Mouse (Mus musculus) CH12.LX (cell line): ENCODE measurements around the gene Gclm. TPM values are rescaled to one million over a fixed set of nuclear protein-coding genes. Genes with fewer than 3 reads are reported as not detected.

ENCODE experiments used
- DNase-seq: peaks from one replicate; pipeline ENCODE4 v3.0.0-alpha.2; 2013; ENCODE audit errors: extremely low read depth
- H3K27ac ChIP-seq: 2 replicates; pipeline ENCODE4 v1.5.1; 2012; ENCODE audit warnings: low read depth, mild to moderate bottlenecking, control low read depth, moderate library complexity; ENCODE audit not compliant: insufficient read depth
- H3K27me3 ChIP-seq: replicated peaks from 2 replicates; pipeline ENCODE3; 2012; ENCODE audit warnings: inconsistent platforms
- H3K36me3 ChIP-seq, 2 experiments: replicated peaks in 1 of 2; 2 replicates each; pipeline versions ENCODE3 to v1.6.1; 2012; ENCODE audit warnings: inconsistent platforms in 1 of 2, low read length in 1 of 2, mild to moderate bottlenecking in 1 of 2, mixed read lengths in 1 of 2, moderate library complexity in 1 of 2; ENCODE audit not compliant: control insufficient read depth in 1 of 2, insufficient read depth in 1 of 2
- H3K4me1 ChIP-seq, 2 experiments: 2 replicates each; pipeline ENCODE4 v1.6.1; 2012; ENCODE audit warnings: inconsistent platforms in 1 of 2, moderate library complexity in 1 of 2; ENCODE audit not compliant: insufficient read depth in 2 of 2, control insufficient read depth in 1 of 2
- H3K4me2 ChIP-seq: 2 replicates; pipeline ENCODE4 v1.6.1; 2012; ENCODE audit warnings: low read depth, mild to moderate bottlenecking, control low read depth; ENCODE audit not compliant: poor library complexity, insufficient read depth, severe bottlenecking
- H3K4me3 ChIP-seq, 3 experiments: fragments of 150-350 bp in 1 of 3; sonication (generic) in 1 of 3; replicated peaks in 1 of 3; 2 replicates each; pipeline versions ENCODE3 to v1.5.1; 2011 to 2012; ENCODE audit warnings: low read depth in 2 of 3, low read length in 2 of 3, mild to moderate bottlenecking in 2 of 3, moderate library complexity in 2 of 3, control low read depth in 1 of 3, improper control_type of control experiment in 1 of 3, inconsistent platforms in 1 of 3, mixed read lengths in 1 of 3; ENCODE audit not compliant: poor library complexity in 1 of 3
- H3K79me2 ChIP-seq: replicated peaks from 2 replicates; pipeline ENCODE4 v1.6.1; 2012; ENCODE audit warnings: mild to moderate bottlenecking, moderate library complexity; ENCODE audit not compliant: control insufficient read depth, poor library complexity, insufficient read depth, severe bottlenecking; ENCODE audit errors: extremely low read depth
- H3K9ac ChIP-seq: 2 replicates; pipeline ENCODE4 v1.6.1; 2012; ENCODE audit warnings: low read depth, mild to moderate bottlenecking, control low read depth, moderate library complexity; ENCODE audit not compliant: insufficient read depth
- H3K9me3 ChIP-seq: replicated peaks from 2 replicates; pipeline ENCODE3; 2012; ENCODE audit warnings: low read length, inconsistent platforms, mixed read lengths
- CHD1 ChIP-seq: IDR thresholded peaks from 2 replicates; pipeline ENCODE4 v1.6.1; 2012; ENCODE audit warnings: low read depth, low read length, improper control_type of control experiment, inconsistent platforms
- CHD2 ChIP-seq: IDR thresholded peaks from 2 replicates; pipeline ENCODE4 v1.6.1; 2011; ENCODE audit warnings: low read length, improper control_type of control experiment
- CTCF ChIP-seq, 2 experiments: IDR thresholded peaks in 1 of 2; conservative IDR thresholded peaks in 1 of 2; 2 replicates each; pipeline ENCODE4 v1.5.1; 2011 to 2012; ENCODE audit warnings: low read depth in 2 of 2, low read length in 2 of 2, improper control_type of control experiment in 1 of 2, inconsistent platforms in 1 of 2, mild to moderate bottlenecking in 1 of 2, moderate library complexity in 1 of 2
- E2F4 ChIP-seq: IDR thresholded peaks from 2 replicates; pipeline ENCODE4 v1.6.1; 2011; ENCODE audit warnings: low read depth, low read length, improper control_type of control experiment; ENCODE audit not compliant: insufficient replicate concordance
- ELF1 ChIP-seq: IDR thresholded peaks from 2 replicates; pipeline ENCODE4 v1.6.1; 2014; ENCODE audit warnings: low read depth, mild to moderate bottlenecking, inconsistent platforms, low read length, improper control_type of control experiment
- ETS1 ChIP-seq: conservative IDR thresholded peaks from 2 replicates; pipeline ENCODE4 v1.6.1; 2012; ENCODE audit warnings: low read depth, mild to moderate bottlenecking, inconsistent platforms, low read length, improper control_type of control experiment, moderate library complexity
- GABPA ChIP-seq: IDR thresholded peaks from 2 replicates; pipeline ENCODE4 v1.6.1; 2012; ENCODE audit warnings: low read depth, low read length, improper control_type of control experiment, inconsistent platforms; ENCODE audit not compliant: insufficient replicate concordance
- HCFC1 ChIP-seq: IDR thresholded peaks from 2 replicates; pipeline ENCODE4 v1.6.1; 2012; ENCODE audit warnings: low read depth, mild to moderate bottlenecking, inconsistent platforms, low read length, improper control_type of control experiment
- IRF4 ChIP-seq: IDR thresholded peaks from 2 replicates; pipeline ENCODE4 v1.6.1; 2014; ENCODE audit warnings: low read depth, mild to moderate bottlenecking, inconsistent platforms, low read length, improper control_type of control experiment
- JUN ChIP-seq: IDR thresholded peaks from 2 replicates; pipeline ENCODE4 v1.6.1; 2011; ENCODE audit warnings: low read depth, mild to moderate bottlenecking, low read length, improper control_type of control experiment, moderate library complexity; ENCODE audit not compliant: insufficient read depth
- MAFK ChIP-seq: IDR thresholded peaks from 2 replicates; pipeline ENCODE4 v1.6.1; 2011; ENCODE audit warnings: low read length, improper control_type of control experiment; ENCODE audit not compliant: insufficient replicate concordance
- MAX ChIP-seq: IDR thresholded peaks from 2 replicates; pipeline ENCODE4 v1.6.1; 2011; ENCODE audit warnings: low read length, improper control_type of control experiment
- MAZ ChIP-seq: IDR thresholded peaks from 2 replicates; pipeline ENCODE4 v1.6.1; 2012; ENCODE audit warnings: low read depth, mild to moderate bottlenecking, inconsistent platforms, low read length, improper control_type of control experiment, moderate library complexity
- MEF2A ChIP-seq: IDR thresholded peaks from 2 replicates; pipeline ENCODE4 v1.6.1; 2014; ENCODE audit warnings: low read depth, mild to moderate bottlenecking, inconsistent platforms, low read length, improper control_type of control experiment, borderline replicate concordance
- NELFE ChIP-seq: IDR thresholded peaks from 2 replicates; pipeline ENCODE4 v1.6.1; 2011; ENCODE audit warnings: low read depth, low read length, improper control_type of control experiment
- PAX5 ChIP-seq: IDR thresholded peaks from 2 replicates; pipeline ENCODE4 v1.6.1; 2012; ENCODE audit warnings: low read length, inconsistent platforms, mixed read lengths
- POLR2A ChIP-seq: IDR thresholded peaks from 2 replicates; pipeline ENCODE4 v1.6.1; 2011; ENCODE audit warnings: low read depth, mild to moderate bottlenecking, improper control_type of control experiment, low read length
- RAD21 ChIP-seq: IDR thresholded peaks from 2 replicates; pipeline ENCODE4 v1.6.1; 2011; ENCODE audit warnings: low read depth, mild to moderate bottlenecking, low read length, improper control_type of control experiment, moderate library complexity
- RCOR1 ChIP-seq: conservative IDR thresholded peaks from 2 replicates; pipeline ENCODE4 v1.6.1; 2012; ENCODE audit warnings: low read depth, mild to moderate bottlenecking, inconsistent platforms, low read length, improper control_type of control experiment
- SIN3A ChIP-seq: IDR thresholded peaks from 2 replicates; pipeline ENCODE4 v1.6.1; 2012; ENCODE audit warnings: low read length, improper control_type of control experiment, inconsistent platforms
- SMC3 ChIP-seq: IDR thresholded peaks from 2 replicates; pipeline ENCODE4 v1.6.1; 2011; ENCODE audit warnings: low read depth, low read length, improper control_type of control experiment
- TBP ChIP-seq: conservative IDR thresholded peaks from 2 replicates; pipeline ENCODE4 v1.6.1; 2011; ENCODE audit warnings: low read depth, low read length, improper control_type of control experiment
- USF1 ChIP-seq: IDR thresholded peaks from 2 replicates; pipeline ENCODE4 v1.6.1; 2014; ENCODE audit warnings: low read depth, mild to moderate bottlenecking, inconsistent platforms, low read length, improper control_type of control experiment
- ZC3H11A ChIP-seq: IDR thresholded peaks from 2 replicates; pipeline ENCODE4 v1.6.1; 2012; ENCODE audit warnings: low read depth, mild to moderate bottlenecking, inconsistent platforms, low read length, improper control_type of control experiment
- ZKSCAN1 ChIP-seq: IDR thresholded peaks from 2 replicates; pipeline ENCODE4 v1.6.1; 2012; ENCODE audit warnings: low read depth, inconsistent platforms, low read length, improper control_type of control experiment, borderline replicate concordance
- ZMIZ1 ChIP-seq: IDR thresholded peaks from 2 replicates; pipeline ENCODE4 v1.6.1; 2012; ENCODE audit warnings: low read depth, mild to moderate bottlenecking, inconsistent platforms, low read length, improper control_type of control experiment
- ZNF384 ChIP-seq: IDR thresholded peaks from 2 replicates; pipeline ENCODE4 v1.6.1; 2012; ENCODE audit warnings: low read depth, low read length, improper control_type of control experiment, inconsistent platforms
- dilution Hi-C: fragments of 300-500 bp; cut with MboI; formaldehyde crosslinking; loops from 2 replicates; pipeline ENCODE4 v1.14.3; 2020; ENCODE audit warnings: low sequenced_read_pairs; ENCODE audit not compliant: extremely low pct_unique_long_range_greater_than_20kb, extremely low pct_ligation_motif_present
- in situ Hi-C: fragments of 300-500 bp; cut with MboI; formaldehyde crosslinking; loops from 3 replicates; pipeline ENCODE4 v1.14.3; 2019; ENCODE audit warnings: low sequenced_read_pairs, low pct_ligation_motif_present, low pct_unique_long_range_greater_than_20kb, mixed read lengths
- polyA plus RNA-seq: library from polyadenylated mRNA; unstranded; fragments of >175 nt; gene quantifications from 2 replicates; pipeline ENCODE4 v1.2.1, GENCODE M21; 2012; ENCODE audit warnings: low read depth; ENCODE audit not compliant: insufficient read length
- total RNA-seq, 2 experiments: library from RNA; depleted of rRNA; stranded (reverse); fragments of 300-350 nt in 1 of 2; fragments of >200 nt in 1 of 2; gene quantifications; 2 replicates each; pipeline ENCODE4 v1.2.3; 2012 to 2014

Gclm gene
- total and polyA plus RNA-seq, 3 experiments: 26.1 to 195 (median 108) TPM

GRCm38 (mm10) chr3:122198966-122199381 lies 46.4 kb upstream of the Gclm start:
- Histone ChIP-seq H3K4me3 (no peak overlapping the region), H3K36me3 (no peaks in the 10 kb centered on the region), H3K9me3 (no peaks in the 10 kb centered on the region), H3K4me1 (no peaks in the 10 kb centered on the region), H3K27me3 (no peaks in the 10 kb centered on the region), H3K4me2 (no peak overlapping the region), H3K9ac (no peak overlapping the region), H3K79me2 (no peaks in the 10 kb centered on the region), H3K27ac (no peak overlapping the region)
- TF ChIP-seq CTCF (conservative IDR thresholded peaks at IDR 0.05 in 1 of 2, IDR thresholded peaks at IDR 0.05 in 1 of 2; ENCODE audit: low read depth in 2 of 2, low read length in 2 of 2) (no peak), HCFC1 (no peak), CHD2 (no peak), POLR2A (no peak)
- dilution Hi-C loops: no loop called here
- no peak for DNase-seq
- in situ Hi-C loops: no loop called here

GRCm38 (mm10) chr3:122199600-122199999 lies 45.8 kb upstream of the Gclm start:
- no peak for TF ChIP-seq SMC3
- no peak for TF ChIP-seq USF1
- TF ChIP-seq ZKSCAN1: no peak
- no peak for TF ChIP-seq MAZ
- no peak for TF ChIP-seq MAFK
- TF ChIP-seq NELFE: no peak
- TF ChIP-seq JUN: no peak
- no peak for TF ChIP-seq CHD2
- TF ChIP-seq GABPA: no peak
- no peak for TF ChIP-seq ZC3H11A
- TF ChIP-seq CHD1: no peak
- TF ChIP-seq ETS1: no peak
- TF ChIP-seq PAX5: no peak
- TF ChIP-seq CTCF (conservative IDR thresholded peaks at IDR 0.05 in 1 of 2, IDR thresholded peaks at IDR 0.05 in 1 of 2; ENCODE audit: low read depth in 2 of 2, low read length in 2 of 2): no peak
- no peak overlapping the region for H3K27ac ChIP-seq
- in situ Hi-C loops (no loop called here), dilution Hi-C loops (no loop called here)
- DNase-seq: no peak
- H3K9ac ChIP-seq: no peak overlapping the region
- no peak overlapping the region for H3K4me2 ChIP-seq
- no peaks in the 10 kb centered on the region for H3K36me3 ChIP-seq
- H3K79me2 ChIP-seq: no peaks in the 10 kb centered on the region
- H3K27me3 ChIP-seq: no peaks in the 10 kb centered on the region
- H3K4me1 ChIP-seq: no peaks in the 10 kb centered on the region
- no peaks in the 10 kb centered on the region for H3K9me3 ChIP-seq
- no peak overlapping the region for H3K4me3 ChIP-seq

GRCm38 (mm10) chr3:122200017-122200416 lies 45.3 kb upstream of the Gclm start:
- in situ Hi-C loops (no loop called here), dilution Hi-C loops (no loop called here)
- Histone ChIP-seq H3K79me2 (no peaks in the 10 kb centered on the region), H3K4me3 (no peak overlapping the region), H3K27me3 (no peaks in the 10 kb centered on the region), H3K9me3 (no peaks in the 10 kb centered on the region), H3K36me3 (no peaks in the 10 kb centered on the region), H3K4me1 (no peaks in the 10 kb centered on the region), H3K9ac (no peak overlapping the region), H3K4me2 (no peak overlapping the region), H3K27ac (no peak overlapping the region)
- no peak for DNase-seq
- no peak for TF ChIP-seq NELFE
- TF ChIP-seq SIN3A: no peak
- TF ChIP-seq E2F4: no peak
- TF ChIP-seq ZNF384: no peak
- TF ChIP-seq ELF1: no peak
- no peak for TF ChIP-seq MAZ
- TF ChIP-seq GABPA: no peak
- no peak for TF ChIP-seq RCOR1
- TF ChIP-seq MAX: no peak
- no peak for TF ChIP-seq MEF2A
- no peak for TF ChIP-seq ZMIZ1
- TF ChIP-seq ETS1: no peak
- TF ChIP-seq RAD21: no peak
- no peak for TF ChIP-seq CHD1
- TF ChIP-seq IRF4: no peak
- TF ChIP-seq MAFK: no peak
- TF ChIP-seq TBP: no peak
- TF ChIP-seq ZC3H11A: no peak
